Mouse (Mus musculus): ENCODE measurements around the gene Zmynd19.

DNA sequence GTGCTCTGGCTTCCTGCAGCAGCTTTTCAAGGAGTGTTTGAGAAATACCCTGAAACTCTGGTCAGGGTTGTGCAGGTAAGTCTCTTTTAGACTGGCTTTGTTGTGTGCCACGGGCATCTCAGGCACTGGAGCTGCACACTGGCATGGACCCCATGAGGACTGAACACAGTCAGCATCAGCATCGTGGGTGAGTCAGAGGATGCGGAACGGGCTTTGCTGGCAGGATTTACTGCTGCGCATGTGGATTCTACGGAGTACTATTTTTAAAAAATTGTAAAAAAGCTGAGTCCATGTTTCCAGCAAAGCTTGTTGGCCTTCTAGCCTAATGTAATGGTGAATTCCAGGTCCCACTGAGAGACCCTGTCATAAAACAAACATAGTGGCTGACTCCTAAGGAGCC is 45.7 kb downstream of the Zmynd19 start:
- TF ChIP-seq CTCF (IDR thresholded peaks at IDR 0.05) (no peak), EP300 (IDR thresholded peaks at IDR 0.05) (no peak)

All from lung, postnatal 0 days (tissue).